Mouse (Mus musculus): Measurements from ENCODE around the gene Gbp2b.
A peak's percentile ranks its signal among the peaks of the same experiment; 100 is the strongest.
"Not testable (repeated sequence)": the region's sequence is repeated elsewhere in the genome, so short reads cannot be mapped to it uniquely, and the experiment has no call there.

Gene Gbp2b

GRCm38 (mm10) chr3:142620111-142620955 lies 25.7 kb downstream of the Gbp2b start, which contains the start of gene Gbp2:
Gene Gbp2 (plus strand): TSS chr3:142620602.
- DNase-seq (ENCODE audit: low spot score) = peak; percentile 12

- no peak for DNase-seq (ENCODE audit: low spot score)
Measured at GRCm38 (mm10) chr3:142620956-142621562, 26.4 kb downstream of the Gbp2b start.

- no peak for DNase-seq (ENCODE audit: low spot score)
Measured at GRCm38 (mm10) chr3:142630385-142630784, 35.7 kb downstream of the Gbp2b start.

GRCm38 (mm10) chr3:142640201-142640600 lies 45.6 kb downstream of the Gbp2b start:
- DNase-seq (ENCODE audit: low spot score) = peak; percentile 67

DNA sequence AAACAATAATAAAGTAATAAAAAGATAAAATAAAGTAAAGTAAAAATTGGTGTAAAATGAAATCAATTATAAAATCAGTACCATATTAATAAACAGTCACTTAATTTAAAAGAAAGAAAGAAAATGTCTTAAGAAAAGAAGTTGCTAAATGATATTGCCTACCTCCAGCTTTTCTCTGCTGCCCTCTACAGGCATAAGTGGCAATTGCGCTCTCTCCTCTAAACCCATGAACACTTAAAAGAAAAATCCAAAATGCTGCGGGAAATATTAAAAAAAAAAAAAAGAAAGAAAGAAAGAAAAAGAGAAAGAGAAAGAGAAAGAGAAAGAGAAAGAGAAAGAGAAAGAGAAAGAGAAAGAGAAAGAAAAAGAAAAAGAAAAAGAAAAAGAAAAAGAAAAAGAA lies 51.3 kb downstream of the Gbp2b start:
- peak; percentile 65 for DNase-seq (ENCODE audit: low spot score)

DNA sequence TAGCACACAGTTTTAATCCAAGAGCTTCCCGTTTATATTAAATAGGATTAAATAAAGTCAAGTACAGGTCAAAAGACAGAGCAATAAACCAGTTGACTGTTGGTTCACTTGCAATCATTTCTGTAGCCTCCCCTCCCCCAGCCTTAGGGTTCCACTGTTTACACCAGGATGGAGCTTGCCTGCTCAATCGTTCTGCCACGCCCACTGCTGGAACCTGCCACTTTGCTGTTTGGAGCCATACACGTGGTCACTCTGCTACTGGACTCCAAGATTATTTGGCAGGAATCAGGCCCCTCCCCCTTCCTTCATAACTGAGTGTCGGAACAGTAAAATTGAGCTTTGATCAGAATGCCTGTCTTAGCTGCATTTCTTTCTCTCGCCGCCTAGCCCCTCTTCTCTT lies 53.2 kb downstream of the Gbp2b start:
- DNase-seq (ENCODE audit: low spot score) = not testable (repeated sequence)

GRCm38 (mm10) chr3:142650205-142650604 lies 55.6 kb downstream of the Gbp2b start:
- no peak for DNase-seq (ENCODE audit: low spot score)

- no peak for DNase-seq (ENCODE audit: low spot score)
Measured at GRCm38 (mm10) chr3:142664723-142665122, 70.1 kb downstream of the Gbp2b start.

Measured in urinary bladder, postnatal 25 days (tissue).